Comparison of ENCODE assay signal across 7 mouse cellular contexts in the genomic region with DNA sequence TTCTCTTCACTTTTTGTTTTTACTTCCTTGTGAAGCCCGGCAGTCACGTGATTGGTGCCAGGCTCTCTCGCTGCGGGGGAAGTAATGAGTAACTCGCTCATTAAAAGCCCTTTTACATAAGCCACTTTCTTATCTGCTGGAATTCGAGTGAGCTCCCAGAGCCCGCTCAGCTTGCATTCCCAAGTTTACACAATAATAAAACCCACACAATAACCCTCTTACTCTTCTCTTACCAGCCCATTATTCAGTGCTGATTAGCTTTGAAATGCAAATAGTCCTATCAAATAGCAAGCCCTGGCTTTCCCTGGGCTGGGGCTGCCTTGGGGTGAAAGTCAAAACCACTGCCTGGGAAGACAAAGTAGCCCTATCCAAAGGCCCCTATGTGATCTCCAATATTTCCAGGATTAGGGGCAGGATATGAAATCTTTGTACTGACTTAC. TPM values are rescaled to one million over a fixed set of nuclear protein-coding genes. Genes with fewer than 3 reads are reported as not detected.
DNase-seq lines count a peak whose midpoint lies in the region; ATAC-seq lines count a peak whose summit lies in the region.

No protein-coding gene starts in this region.

- DNase-seq in ZHBTc4 (ENCODE audit: low read depth, low spot score) = peak; percentile 96
- peak; percentile 1 for DNase-seq in c-Kit-positive CD71-positive TER-119-positive erythroid progenitor cells, embryonic 14.5 days (ENCODE audit: low spot score)
- peak; percentile 48 for DNase-seq in forelimb bud, embryonic 11.5 days (ENCODE audit: low read depth, low spot score)
- peak; percentile 17 to 36 for DNase-seq in layer of hippocampus, postnatal 36 days
- peak; percentile 65 for DNase-seq in lung, postnatal 14 days
- DNase-seq in retina, embryonic 14.5 days (ENCODE audit: low spot score) = peak; percentile 64

- H3K4me2 ChIP-seq in hindbrain, embryonic 13.5 days = peak overlapping the region; percentile 56

- peaks cover 17% of the 10 kb centered on the region for H3K4me1 ChIP-seq in hindbrain, embryonic 13.5 days (replicated peaks)

- H3K9me3 ChIP-seq in hindbrain, embryonic 13.5 days = no peaks in the 10 kb centered on the region

- peak; percentile 61; the same call in 1 of the 2 replicates for ATAC-seq in hindbrain, embryonic 13.5 days (ENCODE audit: low FRiP score)

- WGBS in hindbrain, embryonic 13.5 days = 1% methylated on average over 7 of the region's 7 CpGs

- H3K9ac ChIP-seq in hindbrain, embryonic 13.5 days = 0 out of 2 replicates have a peak overlapping the region, but pooled peaks have one; percentile 43

- H3K27ac ChIP-seq in hindbrain, embryonic 13.5 days = peak overlapping the region; percentile 64; the same call in 1 of the 2 replicates

- H3K36me3 ChIP-seq in hindbrain, embryonic 13.5 days = no peaks in the 10 kb centered on the region

- 0 out of 2 replicates have a peak, but pooled peaks cover 2% of the 10 kb centered on the region for H3K27me3 ChIP-seq in hindbrain, embryonic 13.5 days

- peak overlapping the region; percentile 37 for H3K4me3 ChIP-seq in hindbrain, embryonic 13.5 days

RNA-seq across cellular contexts. Expression of gene Cxadr, which starts 36.1 kb away (rescaled TPM):
- polyA plus RNA-seq in hindbrain, embryonic 13.5 days (2015; fragmentation: Nextera tagmentation; extraction: Ambion mirVana) = 129 and 131 TPM in 2 replicates
- 10 to 100 TPM; 15.8 to 16.8 TPM for total RNA-seq in layer of hippocampus, postnatal 36 days (2021)

Comparison
In these comparisons a context has a peak if more than half of its experiments do, and no peak if none do; other contexts are left out.
1. Peak in every context shown above with its lines: DNase-seq, ATAC-seq, H3K4me3 ChIP-seq and H3K27ac ChIP-seq.
2. DNase-seq: peak in every context shown above with its lines; median percentile 96 in ZHBTc4; 65 in lung, postnatal 14 days; 64 in retina, embryonic 14.5 days; 48 in forelimb bud, embryonic 11.5 days; 26 in layer of hippocampus, postnatal 36 days; 1 in c-Kit-positive CD71-positive TER-119-positive erythroid progenitor cells, embryonic 14.5 days.